Mouse (Mus musculus) kidney, adult 2 months (tissue): Measurements from ENCODE around the gene Arhgap45. TPM values are rescaled to one million over a fixed set of nuclear protein-coding genes. Genes with fewer than 3 reads are reported as not detected.

Experiments
- DNase-seq: peaks from one replicate; pipeline ENCODE4 v3.0.0; 2021
- H3K27ac ChIP-seq: fragments of 200-500 bp; 2 replicates; pipeline ENCODE4 v1.5.1; 2012; ENCODE audit warnings: low read depth, low read length, control low read depth, inconsistent platforms; ENCODE audit not compliant: insufficient read depth
- H3K27me3 ChIP-seq: fragments of 200-500 bp; replicated peaks from 2 replicates; pipeline ENCODE4 v1.6.1; 2012; ENCODE audit warnings: mild to moderate bottlenecking, moderate library complexity, low read length, inconsistent platforms; ENCODE audit not compliant: control insufficient read depth, insufficient read depth
- H3K36me3 ChIP-seq: fragments of 200-500 bp; 2 replicates; pipeline ENCODE4 v1.6.1; 2012; ENCODE audit warnings: mild to moderate bottlenecking, moderate library complexity, low read length, inconsistent platforms; ENCODE audit not compliant: control insufficient read depth, insufficient read depth
- H3K4me1 ChIP-seq: fragments of 200-500 bp; 2 replicates; pipeline ENCODE4 v1.6.1; 2011; ENCODE audit warnings: low read length; ENCODE audit not compliant: control insufficient read depth, insufficient read depth
- H3K4me3 ChIP-seq: fragments of 200-500 bp; 2 replicates; pipeline ENCODE4 v1.5.1; 2011; ENCODE audit warnings: mild to moderate bottlenecking, low read depth, low read length, control low read depth; ENCODE audit not compliant: insufficient read depth
- CTCF ChIP-seq: fragments of 200-500 bp; conservative IDR thresholded peaks from 2 replicates; pipeline ENCODE4 v1.5.1; 2011; ENCODE audit warnings: low read depth, mild to moderate bottlenecking, control low read depth, low read length, moderate library complexity, mixed read lengths; ENCODE audit not compliant: insufficient read depth, insufficient read length
- POLR2A ChIP-seq: fragments of 200-500 bp; IDR thresholded peaks from one replicate; pipeline ENCODE4 v1.6.1; 2011; ENCODE audit warnings: low read depth, low read length, control low read depth
- WGBS: fragments of 180-500 bp; shearing (Covaris S2); methylation state at CpG from one replicate; pipeline ENCODE4 v1.1.7; 2018; 5-methylcytosine and 5-hydroxymethylcytosine counted together
- polyA plus RNA-seq: library from polyadenylated mRNA; depleted of rRNA; stranded (reverse); fragments of >200 nt; gene quantifications from 2 replicates; pipeline ENCODE4 v1.2.3, GENCODE M21; 2012; rRNA removed

Gene Arhgap45
- polyA plus RNA-seq: 9.6 and 25.5 TPM in 2 replicates

DNA sequence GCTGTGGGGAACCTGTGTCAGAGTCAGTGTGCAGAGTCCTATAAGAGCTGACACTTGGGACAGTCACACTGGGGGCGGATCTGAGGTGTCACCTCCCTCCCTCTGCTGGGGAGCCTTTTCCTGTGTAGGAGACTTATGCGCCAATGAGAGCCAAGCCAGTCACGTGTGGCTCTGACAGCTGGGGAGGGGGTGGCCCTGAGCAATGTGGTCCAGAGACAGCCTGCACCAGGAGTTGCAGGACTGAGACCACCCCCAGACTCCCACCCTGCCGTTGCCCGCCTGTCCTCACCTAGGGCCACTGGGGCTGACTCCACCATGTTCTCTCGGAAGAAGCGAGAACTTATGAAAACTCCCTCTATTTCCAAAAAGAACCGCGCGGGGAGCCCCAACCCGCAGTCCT lies at the start of gene Arhgap45:
Gene Arhgap45, plus strand, starts transcription at position 143 of the 400 bp plus-strand sequence.
- WGBS: 67% methylated on average over 11 of the region's 11 CpGs
- Histone ChIP-seq H3K4me1 (no peaks in the 10 kb centered on the region), H3K36me3 (no peaks in the 10 kb centered on the region), H3K27me3 (no peaks in the 10 kb centered on the region), H3K27ac (no peak within 1 kb of the TSS), H3K4me3 (peak within 1 kb of the TSS; percentile 24; the same call in 1 of the 2 replicates)
- peak; percentile 38 for DNase-seq
- TF ChIP-seq POLR2A: no peak
- TF ChIP-seq CTCF: no peak

DNA sequence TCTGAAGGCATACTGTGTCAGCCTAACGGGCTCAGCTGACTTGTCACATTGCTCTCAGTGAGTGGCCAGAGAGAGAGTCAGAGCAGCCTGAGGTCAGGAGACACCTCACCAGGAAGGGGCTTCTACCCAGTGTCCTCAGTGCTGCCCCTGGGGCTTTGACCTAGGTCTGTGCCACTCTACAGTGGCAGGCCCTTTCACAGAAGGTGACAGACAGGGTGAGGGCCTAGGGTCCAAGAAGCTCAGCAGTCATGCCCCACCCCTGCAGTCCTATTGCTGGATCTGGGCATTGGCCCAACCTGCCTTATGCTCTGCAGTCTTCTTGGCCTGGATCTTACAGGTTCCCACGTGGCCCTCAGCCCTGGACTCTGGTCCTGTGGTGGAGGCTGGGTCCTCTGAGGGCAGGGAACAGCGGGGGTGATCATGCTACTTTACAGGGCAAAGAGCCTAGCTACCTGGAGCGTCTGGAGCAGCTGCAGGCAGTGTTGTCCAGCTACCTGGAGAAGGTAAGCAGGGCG lies 49.5 kb upstream of the Arhgap45 start:
- peak overlapping the region; percentile 16; the same call in 1 of the 2 replicates for H3K4me3 ChIP-seq
- peak; percentile 95 for DNase-seq
- H3K27me3 ChIP-seq: no peaks in the 10 kb centered on the region
- TF ChIP-seq POLR2A (no peak), CTCF (no peak)
- 65% methylated on average over 5 of the region's 5 CpGs for WGBS
- H3K36me3 ChIP-seq: no peaks in the 10 kb centered on the region
- H3K27ac ChIP-seq: peak overlapping the region; percentile 82
- peaks cover 22% of the 10 kb centered on the region for H3K4me1 ChIP-seq

DNA sequence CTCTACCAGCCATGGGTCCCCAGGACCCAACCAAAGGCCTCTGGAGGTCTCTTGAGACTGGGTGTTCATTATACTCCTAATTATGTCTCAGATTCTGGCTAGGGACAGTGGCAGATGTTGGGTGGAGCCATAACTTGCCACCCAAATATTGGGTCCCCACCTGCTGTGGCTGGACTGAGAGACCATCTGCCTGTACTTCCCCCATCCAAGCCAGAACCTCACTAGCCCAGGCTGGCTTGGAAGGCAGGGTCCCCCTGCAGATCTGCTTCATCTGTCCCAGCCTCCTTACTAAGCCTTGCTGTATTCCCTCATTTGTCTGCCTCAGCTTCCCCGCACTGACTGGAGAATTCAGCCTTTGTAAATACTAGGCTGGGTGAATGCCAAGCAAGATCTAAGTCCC lies 48.3 kb upstream of the Arhgap45 start:
- no peak for TF ChIP-seq POLR2A
- TF ChIP-seq CTCF: no peak

GRCm38 (mm10) chr10:79969124-79969568 lies 47.3 kb upstream of the Arhgap45 start:
- no peaks in the 10 kb centered on the region for H3K36me3 ChIP-seq
- H3K4me3 ChIP-seq: no peak overlapping the region
- 0 out of 2 replicates have a peak overlapping the region, but pooled peaks have one; percentile 15 for H3K27ac ChIP-seq
- H3K4me1 ChIP-seq: peaks cover 22% of the 10 kb centered on the region
- DNase-seq: peak; percentile 86
- H3K27me3 ChIP-seq: no peaks in the 10 kb centered on the region
- TF ChIP-seq CTCF (0 out of 2 replicates have a peak, but pooled peaks have one; percentile 0), POLR2A (no peak)
- WGBS: 21% methylated on average over 3 of the region's 3 CpGs

More for the DNA sequence above, 48.3 kb upstream of the Arhgap45 start:
- no peak for DNase-seq
- H3K36me3 ChIP-seq: no peaks in the 10 kb centered on the region
- no peaks in the 10 kb centered on the region for H3K27me3 ChIP-seq
- H3K4me3 ChIP-seq: no peak overlapping the region
- peak overlapping the region; percentile 18 for H3K27ac ChIP-seq
- H3K4me1 ChIP-seq: peaks cover 22% of the 10 kb centered on the region
- WGBS: 85% methylated on average over 1 of the region's 1 CpGs

DNA sequence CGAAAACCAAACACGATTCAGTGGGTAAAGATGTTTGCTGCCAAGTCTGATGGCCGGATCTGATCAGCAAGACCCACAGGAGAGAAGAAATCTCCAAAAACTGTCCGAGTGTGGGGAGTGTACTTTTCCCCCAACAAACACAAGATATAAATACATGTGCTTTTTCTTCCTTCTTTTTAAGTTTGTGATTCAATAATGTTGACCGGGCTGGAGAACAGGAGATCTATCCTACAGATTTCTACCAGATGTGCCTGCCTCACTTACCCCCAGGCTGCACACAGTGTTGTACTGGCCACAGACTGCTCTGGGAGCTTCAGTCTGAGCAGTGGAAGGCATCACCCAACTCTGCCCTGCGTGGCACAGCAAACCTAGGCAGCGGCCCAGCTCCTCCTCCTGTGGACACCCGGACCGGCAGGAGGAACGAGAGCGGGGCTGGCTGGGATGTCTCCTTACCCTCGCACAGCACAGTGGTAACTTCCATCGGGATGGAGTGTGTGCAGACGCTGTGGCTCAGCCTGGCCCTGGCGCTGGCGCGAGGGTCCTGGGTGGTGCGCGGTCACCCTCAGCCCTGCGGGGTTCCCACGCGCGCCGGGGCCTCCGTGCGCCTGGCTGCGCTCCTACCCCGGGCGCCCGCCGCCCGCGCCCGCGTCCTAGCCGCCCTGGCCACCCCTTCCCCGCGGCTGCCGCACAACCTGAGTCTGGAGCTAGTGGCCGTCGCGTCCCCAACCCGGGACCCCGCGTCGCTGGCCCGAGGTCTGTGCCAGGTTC lies 45.9 kb upstream of the Arhgap45 start, which contains the start of gene Grin3b:
Gene Grin3b, plus strand, starts transcription at position 301 of the 768 bp plus-strand sequence.
- no peak for DNase-seq
- no peaks in the 10 kb centered on the region for H3K27me3 ChIP-seq
- 8% methylated on average over 47 of the region's 47 CpGs for WGBS
- H3K4me3 ChIP-seq: no peak within 1 kb of the TSS
- peaks cover 22% of the 10 kb centered on the region for H3K4me1 ChIP-seq
- no peak for TF ChIP-seq CTCF
- TF ChIP-seq POLR2A: no peak
- H3K36me3 ChIP-seq: no peaks in the 10 kb centered on the region
- H3K27ac ChIP-seq: no peak within 1 kb of the TSS

DNA sequence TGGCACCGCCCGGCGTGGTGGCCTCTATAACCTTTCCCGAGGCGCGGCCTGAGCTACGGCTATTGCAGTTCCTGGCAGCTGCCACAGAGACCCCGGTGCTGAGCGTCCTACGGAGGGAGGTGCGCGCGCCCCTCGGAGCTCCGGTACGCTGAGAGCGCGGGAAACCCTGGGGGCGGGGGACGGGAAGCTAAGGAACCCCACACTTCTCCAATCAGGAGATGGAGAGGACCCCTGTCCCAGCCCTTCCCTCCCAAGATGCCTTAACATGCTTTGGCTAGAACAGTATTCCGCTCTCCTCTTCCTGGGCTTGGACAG lies 45.3 kb upstream of the Arhgap45 start:
- WGBS: 11% methylated on average over 21 of the region's 21 CpGs
- TF ChIP-seq POLR2A (no peak), CTCF (no peak)
- no peak overlapping the region for H3K4me3 ChIP-seq
- no peak overlapping the region for H3K27ac ChIP-seq
- H3K36me3 ChIP-seq: no peaks in the 10 kb centered on the region
- no peak for DNase-seq
- no peaks in the 10 kb centered on the region for H3K27me3 ChIP-seq
- H3K4me1 ChIP-seq: peaks cover 22% of the 10 kb centered on the region

DNA sequence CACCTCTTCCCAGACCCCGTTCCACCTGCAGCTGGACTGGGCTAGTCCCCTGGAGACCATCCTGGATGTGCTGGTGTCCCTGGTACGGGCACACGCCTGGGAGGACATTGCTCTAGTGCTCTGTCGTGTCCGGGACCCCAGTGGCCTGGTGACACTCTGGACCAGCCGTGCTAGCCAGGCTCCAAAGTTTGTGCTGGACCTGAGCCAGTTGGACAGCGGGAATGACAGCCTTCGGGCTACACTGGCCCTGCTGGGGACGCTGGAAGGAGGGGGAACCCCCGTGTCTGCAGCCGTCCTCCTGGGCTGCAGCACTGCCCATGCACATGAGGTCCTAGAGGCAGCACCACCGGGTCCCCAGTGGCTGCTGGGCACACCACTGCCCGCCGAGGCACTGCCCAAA lies 43.6 kb upstream of the Arhgap45 start:
- peaks cover 11% of the 10 kb centered on the region for H3K36me3 ChIP-seq
- H3K27ac ChIP-seq: no peak overlapping the region
- H3K4me3 ChIP-seq: no peak overlapping the region
- DNase-seq: peak; percentile 74
- 30% methylated on average over 14 of the region's 14 CpGs for WGBS
- H3K27me3 ChIP-seq: no peaks in the 10 kb centered on the region
- TF ChIP-seq POLR2A: no peak
- TF ChIP-seq CTCF: no peak
- H3K4me1 ChIP-seq: peaks cover 17% of the 10 kb centered on the region
